Mouse (Mus musculus): ENCODE data around the gene Syt1.

The Syt1 gene

DNA sequence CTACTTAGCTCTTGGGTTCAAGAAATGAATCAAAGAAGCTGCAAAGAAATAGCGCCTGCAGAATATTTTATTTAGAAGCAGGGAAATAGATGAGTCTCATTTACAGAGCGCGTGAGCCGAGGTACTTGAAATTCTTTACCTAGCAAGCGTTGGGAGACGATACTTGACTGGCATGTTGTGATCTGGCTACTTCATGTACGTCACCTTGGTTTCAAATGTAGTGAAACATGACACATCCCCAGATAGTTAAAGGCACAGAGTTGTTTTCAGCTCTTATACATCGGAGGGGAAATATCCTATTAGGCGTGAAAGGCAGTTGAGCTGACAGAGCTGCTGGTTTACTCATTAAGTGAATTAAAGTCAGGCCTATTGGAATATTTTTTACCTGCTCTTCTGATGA is 478.5 kb downstream of the Syt1 start:
- DNase-seq (ENCODE audit: extremely low read depth, insufficient read length, low spot score) = no peak

DNA sequence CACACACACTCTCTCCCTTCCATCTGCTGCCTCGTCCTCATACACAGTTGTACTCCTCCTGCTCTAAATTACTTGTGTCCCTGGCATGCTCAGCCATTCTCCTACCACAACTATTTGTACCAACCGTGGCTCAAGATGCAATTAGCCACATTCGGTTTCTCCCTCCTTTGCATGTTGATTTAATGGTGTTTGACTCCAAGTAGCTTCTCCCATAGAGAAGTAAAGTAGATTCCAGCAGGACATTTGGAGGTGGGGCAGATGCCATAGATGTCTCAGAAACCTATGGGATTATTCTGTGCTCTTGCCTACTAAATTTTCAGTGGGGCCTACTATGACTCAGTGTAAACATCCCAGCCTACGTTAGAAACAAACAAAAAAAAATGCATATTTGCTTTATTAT is 479.1 kb downstream of the Syt1 start:
- no peak for DNase-seq (ENCODE audit: extremely low read depth, insufficient read length, low spot score)

DNA sequence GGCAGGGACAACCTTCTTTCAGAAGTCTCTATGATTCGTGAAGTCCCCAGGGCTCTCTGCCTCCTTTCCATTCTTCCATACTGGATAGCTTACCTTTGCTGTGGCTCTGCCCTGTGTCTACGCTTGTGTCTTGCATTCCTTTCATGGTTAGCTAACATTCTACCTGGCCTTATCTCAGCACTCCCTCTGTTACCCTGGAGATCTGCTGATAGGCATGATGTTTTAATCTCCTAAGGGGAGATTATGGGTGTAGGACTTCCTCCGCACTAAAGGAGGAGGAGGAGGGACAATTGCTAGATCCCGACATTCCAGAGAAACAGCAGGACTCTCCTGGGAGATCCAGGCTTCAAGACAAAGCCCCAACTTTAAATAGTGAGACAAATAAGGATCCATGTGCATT is 479.7 kb downstream of the Syt1 start:
- DNase-seq (ENCODE audit: extremely low read depth, insufficient read length, low spot score) = no peak

DNA sequence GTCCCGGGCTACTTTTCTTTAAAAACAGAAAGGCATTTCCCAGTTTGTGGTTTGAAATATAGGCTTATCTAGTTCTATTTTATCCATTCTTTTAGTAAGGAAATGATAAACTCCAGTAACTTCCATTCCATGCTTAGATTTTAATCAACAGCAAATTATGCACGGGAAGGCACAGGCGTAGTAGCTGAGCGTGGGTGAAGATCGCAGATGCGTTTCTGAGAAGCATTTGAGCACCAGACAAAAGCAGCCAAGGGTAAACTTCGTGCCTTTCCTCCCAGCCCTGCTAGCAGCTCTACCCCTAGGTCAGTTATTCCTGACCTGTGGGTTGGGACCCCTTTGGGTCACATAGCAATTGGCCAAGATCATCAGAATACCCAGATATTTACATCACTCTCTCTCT is 482.4 kb downstream of the Syt1 start:
- DNase-seq (ENCODE audit: extremely low read depth, insufficient read length, low spot score) = no peak

DNA sequence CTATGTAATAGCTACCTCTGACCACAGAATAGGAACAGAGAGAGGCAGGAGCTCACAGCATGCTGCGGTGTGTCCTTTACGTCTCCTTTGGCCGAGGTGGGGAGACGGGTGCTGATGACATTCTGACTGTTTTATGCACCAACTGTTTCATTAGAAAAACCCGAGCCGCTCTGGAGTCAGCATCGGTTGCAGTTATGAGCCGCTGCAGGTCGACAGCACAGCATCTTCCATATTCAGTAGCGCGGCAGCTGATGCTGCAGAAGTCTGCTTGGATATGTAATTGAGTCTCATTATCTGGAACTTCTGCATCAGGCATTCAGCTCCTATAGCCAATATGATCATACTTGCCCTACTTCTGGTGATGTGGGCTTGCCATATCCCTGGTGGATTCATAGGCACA is 485.3 kb downstream of the Syt1 start:
- no peak for DNase-seq (ENCODE audit: extremely low read depth, insufficient read length, low spot score)

DNA sequence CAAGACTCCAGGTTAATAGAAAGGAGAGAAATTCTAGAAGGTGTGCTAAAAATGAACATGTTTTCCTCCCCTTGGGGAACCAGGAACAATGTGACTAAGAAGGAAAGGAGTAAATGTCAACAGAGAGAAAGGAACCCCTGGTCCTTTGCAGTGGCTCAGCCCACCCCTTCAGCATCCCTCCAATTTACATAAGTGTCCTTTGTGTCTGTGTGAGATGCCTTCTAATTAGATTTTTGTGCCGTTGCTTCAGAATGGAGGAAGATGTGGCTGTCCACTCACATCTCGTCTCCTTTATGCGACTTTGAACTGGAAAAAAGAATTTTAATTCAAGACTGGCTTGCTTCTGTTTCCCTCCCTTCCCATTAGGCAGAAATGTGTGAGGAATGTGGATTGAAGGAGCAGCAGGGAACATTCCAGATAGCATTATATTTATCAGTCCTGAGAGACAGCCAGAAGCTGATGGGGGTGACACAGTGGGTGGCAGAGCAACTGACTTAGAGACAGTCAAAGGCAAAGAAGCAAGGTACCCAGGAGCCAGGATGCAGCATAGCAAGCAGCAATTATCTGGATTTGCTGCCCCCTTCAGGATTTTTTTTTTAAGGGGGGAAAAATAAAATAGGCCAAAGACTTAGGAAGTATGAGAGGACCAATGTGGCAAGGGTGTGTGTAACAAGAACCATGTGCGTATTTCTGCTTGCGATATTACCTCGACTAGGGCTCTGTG is 486.3 kb downstream of the Syt1 start:
- no peak for DNase-seq (ENCODE audit: extremely low read depth, insufficient read length, low spot score)

DNA sequence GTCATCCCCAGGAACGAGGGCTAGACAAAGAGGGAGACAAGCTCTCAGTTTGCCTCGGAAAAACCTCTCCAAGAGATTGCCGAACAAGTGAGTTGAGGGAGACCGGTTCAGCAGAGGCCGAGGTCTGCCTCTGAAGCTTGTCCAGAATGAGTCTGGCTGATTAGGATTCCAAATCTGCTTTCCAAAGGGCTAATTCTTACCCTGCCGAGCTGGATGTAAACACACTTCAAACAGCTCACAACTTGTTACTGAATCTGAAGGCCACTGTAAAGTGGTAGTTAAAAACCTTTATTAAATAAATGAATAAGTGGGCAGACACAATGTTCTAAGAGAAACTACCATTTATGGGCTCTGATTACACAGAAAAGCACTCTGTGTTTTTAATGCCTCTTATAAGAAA is 491.6 kb downstream of the Syt1 start:
- no peak for DNase-seq (ENCODE audit: extremely low read depth, insufficient read length, low spot score)

DNA sequence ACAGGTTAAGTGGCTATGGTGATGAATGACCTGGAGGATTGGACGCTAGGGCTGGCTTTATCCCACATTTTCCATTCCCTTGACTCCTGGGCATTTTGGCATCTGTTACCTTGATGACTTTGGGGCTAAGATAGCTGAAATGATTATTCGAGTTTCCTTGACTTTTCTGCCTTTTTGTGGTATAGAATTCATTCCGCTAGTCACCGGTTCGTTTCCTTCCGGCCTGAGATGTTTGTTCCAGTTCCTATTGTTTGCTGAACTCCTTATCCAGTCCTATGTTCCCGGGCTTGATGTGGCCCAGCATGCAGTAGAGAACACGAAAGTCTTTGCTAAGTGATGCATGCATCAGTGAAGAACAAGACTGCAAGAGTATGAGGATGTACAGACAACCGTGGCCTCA is 493.7 kb downstream of the Syt1 start:
- DNase-seq (ENCODE audit: extremely low read depth, insufficient read length, low spot score) = no peak

DNA sequence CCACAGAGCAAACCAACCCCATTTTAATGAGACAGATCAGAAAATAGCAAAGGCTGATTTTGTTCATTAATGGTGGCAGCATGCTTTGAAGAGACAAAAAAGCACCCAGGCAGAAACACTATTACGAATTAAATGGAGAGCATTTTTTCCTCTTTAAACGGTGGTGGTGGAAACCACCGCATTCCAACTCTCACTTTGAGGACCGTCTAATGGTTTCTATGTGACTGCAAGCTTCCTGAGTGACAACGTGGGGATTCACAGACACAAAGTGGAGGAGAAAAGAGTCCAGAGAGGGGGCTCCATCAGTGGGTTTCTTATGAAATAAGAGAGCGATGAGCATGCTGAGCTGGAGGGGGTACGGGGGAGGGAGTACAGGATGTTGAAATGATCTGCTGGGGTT is 496.1 kb downstream of the Syt1 start:
- no peak for DNase-seq (ENCODE audit: extremely low read depth, insufficient read length, low spot score)

DNA sequence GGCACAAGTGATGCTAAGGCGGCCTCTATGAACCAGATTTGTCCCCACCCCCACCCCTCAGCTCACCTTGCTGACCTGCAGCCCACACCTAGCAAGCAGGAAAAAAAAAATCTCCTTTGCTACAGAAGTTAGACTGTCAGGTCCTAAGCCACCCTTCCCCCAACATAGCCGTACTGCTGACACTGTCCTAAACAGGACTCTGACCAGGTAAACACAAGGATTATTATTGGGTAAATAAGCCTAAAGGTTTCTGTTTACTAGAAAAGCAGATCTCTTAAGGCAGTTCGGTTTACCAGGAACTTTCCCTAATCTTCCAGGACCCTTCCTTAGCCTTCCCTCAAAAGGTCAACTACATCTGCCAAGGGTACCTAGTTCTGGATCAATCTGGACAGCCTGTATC is 501.2 kb downstream of the Syt1 start:
- DNase-seq (ENCODE audit: extremely low read depth, insufficient read length, low spot score) = no peak

DNA sequence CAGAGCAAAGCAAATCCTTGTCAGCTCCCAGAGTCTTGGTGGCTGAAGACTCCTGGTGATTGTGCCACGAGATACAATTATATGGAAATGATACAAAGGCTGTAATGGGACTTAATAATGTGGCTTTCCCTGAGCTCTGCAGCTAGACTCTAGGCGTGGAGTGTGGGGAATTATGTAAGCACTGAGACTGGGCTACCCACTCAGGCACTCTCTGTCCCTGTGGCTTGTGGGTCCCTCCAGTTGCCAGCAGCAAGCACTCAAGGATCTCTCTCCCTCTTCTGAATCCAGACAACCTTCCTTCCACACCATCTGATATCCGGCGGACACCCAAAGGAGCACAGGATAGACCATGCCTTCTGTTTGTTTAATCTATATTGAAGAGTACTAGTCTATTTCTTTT is 503.9 kb downstream of the Syt1 start:
- no peak for DNase-seq (ENCODE audit: extremely low read depth, insufficient read length, low spot score)

DNA sequence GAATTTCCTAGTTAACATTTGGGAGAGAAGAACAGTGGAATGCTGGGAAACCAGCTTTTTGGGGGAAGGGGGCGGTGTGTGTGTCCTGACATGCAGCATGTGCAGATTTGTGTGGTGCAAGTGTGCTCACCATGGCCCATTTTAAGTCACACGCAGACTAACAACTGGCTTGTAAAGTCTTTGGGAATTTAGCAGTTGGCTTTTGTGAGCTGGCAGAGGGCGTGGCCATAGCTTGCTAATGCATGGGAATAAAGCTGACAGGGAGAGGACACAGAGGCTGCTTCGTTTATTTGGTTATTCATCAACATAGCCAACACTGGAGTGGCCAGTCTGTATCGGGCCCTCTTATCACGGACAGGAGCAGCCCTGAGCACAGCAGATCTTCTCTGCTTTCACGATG is 505.9 kb downstream of the Syt1 start:
- no peak for DNase-seq (ENCODE audit: extremely low read depth, insufficient read length, low spot score)

DNA sequence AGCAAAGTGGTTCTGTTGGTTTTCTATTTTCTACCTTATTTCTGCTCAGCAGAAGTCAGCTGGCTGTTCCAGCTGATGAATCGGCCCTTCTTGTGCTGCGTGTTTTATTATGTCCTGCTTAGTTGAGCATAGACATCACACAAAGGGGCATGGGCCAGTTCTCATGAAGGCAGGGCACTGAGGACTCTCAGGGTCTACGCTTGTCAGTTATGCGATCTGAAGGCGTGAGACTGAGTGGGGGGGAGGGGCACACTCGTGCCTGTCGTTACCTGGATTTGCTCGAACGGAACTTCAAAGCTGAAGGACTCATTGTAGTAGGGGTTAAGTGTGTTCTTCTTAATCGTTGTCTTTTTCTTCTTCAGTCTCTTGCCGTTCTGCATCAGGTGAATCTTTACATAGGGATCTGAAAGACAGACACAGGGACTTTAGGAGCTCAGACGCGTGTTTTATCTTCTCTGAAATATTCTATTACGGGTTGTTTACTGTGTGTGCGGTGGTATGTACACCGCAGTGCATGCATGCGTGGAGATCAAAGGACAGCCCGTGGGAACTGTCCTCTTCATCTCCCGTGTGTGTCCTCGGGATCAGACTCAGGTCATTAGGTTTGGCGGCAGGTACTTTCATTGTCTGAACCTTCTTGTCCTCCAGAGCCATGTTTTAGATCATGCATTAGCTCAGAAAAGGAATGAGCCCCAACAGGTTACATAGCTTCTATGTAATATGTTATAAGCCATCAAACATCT is 506.5 kb downstream of the Syt1 start:
- DNase-seq (ENCODE audit: extremely low read depth, insufficient read length, low spot score) = no peak

DNA sequence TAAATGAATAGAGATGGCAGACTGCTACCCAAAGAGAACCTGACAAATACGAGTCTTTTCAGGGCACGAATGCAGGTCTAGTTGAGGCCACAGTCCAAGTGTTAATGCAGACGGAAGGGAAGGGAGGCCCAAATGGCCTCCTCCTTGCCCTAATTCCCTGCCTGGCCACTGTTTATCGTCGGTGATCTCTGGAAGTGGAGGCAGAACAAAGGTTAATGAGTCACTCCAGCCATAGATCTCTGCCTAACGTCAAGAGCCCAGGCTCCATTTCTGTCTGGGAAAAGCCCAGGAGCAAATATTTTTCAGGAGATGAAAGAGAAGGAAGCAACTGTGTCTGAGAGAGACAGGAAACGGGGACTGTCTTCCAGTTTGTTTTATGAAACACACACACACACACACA is 520.6 kb downstream of the Syt1 start:
- DNase-seq (ENCODE audit: extremely low read depth, insufficient read length, low spot score) = no peak

DNA sequence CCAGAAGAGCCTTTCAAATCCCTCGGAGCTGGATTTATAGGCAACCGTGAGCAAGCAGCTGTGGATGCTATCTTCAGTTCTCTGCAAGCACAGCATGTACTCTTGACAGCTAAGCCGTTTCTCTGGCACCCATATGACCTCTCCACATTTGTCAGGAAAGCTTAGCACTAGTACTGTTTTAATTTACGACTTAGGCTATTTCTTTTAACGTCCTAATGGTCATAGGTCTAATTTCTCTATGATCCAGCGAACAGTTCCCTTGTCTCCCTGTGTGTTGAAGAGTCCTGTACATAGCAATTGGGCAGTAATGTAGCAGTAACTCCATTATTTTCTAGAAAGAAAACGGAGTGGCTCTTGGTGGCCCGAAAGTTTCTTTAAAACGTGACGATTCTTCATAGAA is 526.8 kb downstream of the Syt1 start:
- DNase-seq (ENCODE audit: extremely low read depth, insufficient read length, low spot score) = no peak

DNA sequence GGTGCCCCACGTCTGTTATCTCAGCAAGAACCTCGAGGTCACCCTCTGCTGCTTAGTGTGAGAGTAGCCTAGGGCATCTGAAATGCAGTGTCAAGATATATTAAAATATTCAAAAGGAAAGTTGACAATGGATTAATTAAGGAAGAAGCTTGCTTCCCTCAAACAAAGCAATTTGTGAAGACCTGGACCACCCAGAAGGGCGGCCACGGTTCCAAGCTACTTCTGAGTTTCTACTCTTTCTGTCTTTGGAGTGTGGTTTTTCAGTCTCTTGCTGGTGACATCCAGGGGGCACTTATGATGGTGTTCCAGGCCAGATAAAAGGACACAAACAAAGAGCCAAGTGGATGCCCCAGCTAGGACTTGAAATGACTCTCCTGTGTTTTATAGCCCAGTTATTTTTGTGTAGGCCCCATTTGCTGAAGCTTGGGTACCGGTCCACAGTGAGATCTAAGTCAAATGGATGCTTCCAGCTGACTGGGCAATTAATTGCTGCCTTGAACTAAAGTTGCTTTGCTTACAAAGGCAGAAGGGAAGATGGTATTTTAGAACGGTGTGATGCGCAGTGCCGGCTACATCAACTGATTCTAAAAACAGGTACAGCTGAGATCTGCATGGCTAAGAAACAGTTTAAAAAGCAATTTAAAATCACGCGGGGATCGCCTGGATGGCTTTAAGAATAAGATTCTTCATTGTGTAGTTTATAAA is 530.5 kb downstream of the Syt1 start:
- no peak for DNase-seq (ENCODE audit: extremely low read depth, insufficient read length, low spot score)

DNA sequence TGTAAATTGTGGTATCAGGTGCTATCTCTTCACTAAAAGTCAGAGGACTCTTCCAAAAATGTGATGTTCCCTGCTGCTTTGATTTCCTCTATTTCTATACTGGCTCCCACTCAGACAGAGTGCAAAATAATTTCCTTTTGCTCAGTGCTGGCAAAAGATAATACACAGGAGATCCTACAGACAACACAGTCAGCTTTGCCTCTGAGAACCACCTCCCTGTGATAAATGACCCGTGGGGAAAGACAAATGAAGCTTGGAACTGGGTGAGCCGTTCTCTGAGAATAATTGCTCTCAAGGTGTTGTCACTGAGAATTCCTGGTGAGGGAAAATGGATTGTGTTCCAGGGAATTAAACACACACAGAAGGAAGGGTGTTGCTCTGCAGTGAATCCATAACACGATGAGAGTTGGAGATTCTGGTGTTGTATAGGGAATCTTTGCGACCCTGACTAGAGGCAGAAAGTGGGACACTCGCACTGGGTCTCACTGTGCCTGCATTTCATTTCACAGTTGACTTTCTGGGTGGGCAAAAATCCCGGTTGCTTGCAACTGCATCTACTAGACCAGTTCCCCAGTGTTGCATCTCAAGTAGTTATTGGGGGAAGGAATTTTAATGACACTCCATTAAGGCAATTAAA is 540.3 kb downstream of the Syt1 start:
- DNase-seq (ENCODE audit: extremely low read depth, insufficient read length, low spot score) = no peak

DNA sequence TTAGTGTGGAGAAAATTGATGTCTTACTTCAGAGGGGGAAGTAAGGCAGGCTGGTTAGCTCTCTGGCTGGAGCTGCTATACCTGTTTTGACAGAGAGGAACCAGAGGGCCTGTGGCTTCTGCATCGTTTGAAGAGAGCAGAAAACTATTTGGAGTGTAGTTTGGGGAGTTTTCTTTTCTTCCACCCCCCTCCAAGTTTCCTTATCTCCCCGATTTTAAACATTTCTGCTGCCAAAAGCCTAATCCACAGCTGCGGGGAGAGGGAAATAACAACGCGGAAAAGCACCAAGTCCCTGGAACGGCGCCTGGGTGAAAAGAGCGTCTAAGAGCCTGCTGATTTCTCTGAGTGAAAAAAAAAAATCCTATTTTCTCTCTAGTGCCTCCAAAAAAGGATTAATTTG is 544.2 kb downstream of the Syt1 start:
- no peak for DNase-seq (ENCODE audit: extremely low read depth, insufficient read length, low spot score)

DNA sequence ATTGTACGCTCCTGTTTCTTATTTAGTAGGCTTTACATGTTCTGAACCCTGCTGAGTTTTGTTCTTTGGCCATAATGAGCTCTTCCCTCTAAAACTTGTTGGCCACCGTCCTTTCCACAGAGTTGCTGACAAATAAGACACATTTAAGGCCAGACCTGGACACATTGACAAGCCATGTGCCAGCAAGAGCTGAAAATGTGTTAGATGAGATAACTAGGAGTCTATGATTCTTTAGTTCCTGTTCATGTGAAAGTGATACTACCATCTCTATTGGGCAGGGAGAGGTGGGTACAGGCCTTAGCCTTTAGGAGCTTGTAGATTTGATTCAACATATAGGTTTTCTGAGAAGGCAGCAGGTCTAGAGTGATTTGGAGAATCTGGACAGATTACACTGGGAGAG is 548.9 kb downstream of the Syt1 start:
- DNase-seq (ENCODE audit: extremely low read depth, insufficient read length, low spot score) = no peak

DNA sequence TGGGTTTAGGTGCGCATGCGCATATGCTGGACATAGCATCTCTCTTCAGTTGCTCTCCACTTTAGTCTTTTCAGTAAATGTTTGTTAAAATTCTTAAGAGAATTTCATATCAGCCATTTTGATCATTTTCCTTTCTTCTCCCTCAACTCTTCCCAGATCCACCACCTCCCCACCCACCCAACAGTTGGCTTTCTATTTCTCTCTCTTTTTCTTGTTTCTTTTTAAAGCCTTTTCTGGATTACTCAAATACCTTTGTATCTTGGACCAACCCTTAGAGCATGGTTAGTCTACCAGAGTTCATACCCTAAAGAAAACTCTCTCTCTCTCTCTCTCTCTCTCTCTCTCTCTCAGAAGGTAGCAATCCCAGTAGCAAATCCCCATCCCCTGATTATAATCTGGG is 553.7 kb downstream of the Syt1 start:
- no peak for DNase-seq (ENCODE audit: extremely low read depth, insufficient read length, low spot score)

DNA sequence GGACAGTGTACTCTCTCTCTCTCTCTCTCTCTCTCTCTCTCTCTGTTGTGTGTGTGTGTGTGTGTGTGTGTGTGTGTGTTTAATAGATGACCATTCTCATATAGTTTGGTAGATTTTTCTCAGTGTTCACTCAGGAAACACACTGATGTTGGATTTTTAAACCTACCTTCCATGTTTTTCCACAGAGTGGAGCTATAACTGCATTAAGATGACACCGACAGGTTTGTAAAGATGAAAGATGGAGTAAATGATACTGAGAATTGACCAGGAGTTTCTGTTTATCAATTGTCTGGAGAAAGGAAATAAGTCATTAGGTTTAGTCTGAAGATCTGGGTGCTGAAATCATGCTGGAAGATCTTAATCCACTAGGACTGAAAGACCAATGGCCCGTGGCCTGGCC is 554.9 kb downstream of the Syt1 start:
- no peak for DNase-seq (ENCODE audit: extremely low read depth, insufficient read length, low spot score)

DNA sequence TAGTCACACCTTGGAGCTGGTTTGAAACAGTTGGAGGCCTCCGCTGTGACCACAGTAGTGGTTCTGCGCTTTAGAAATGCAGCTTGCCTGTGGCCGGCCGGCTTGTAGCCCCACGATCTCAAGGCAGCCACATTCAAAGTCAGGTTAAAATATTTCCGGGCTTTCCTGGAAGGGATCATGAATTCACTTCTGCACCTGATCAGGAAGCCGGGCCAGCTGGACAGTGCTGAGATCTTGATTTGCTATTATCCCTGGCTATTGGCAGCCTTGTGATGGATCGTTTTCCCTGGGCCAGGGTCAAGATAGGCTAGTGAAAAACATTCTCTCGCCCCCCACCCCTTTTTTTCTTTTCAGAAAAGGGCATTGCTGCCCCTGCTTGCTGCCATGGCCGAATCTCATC is 555.6 kb downstream of the Syt1 start:
- no peak for DNase-seq (ENCODE audit: extremely low read depth, insufficient read length, low spot score)
